Mouse (Mus musculus) intestine, postnatal 0 days (tissue): Measurements from ENCODE around the gene Fkbp6. TPM values are rescaled to one million over a fixed set of nuclear protein-coding genes. Genes with fewer than 3 reads are reported as not detected.
A peak's percentile ranks its signal among the peaks of the same experiment; 100 is the strongest.

Experiments
- ATAC-seq: fragments of 200-750 bp; cut with Nextera tagmentation; 2 replicates; pipeline ENCODE4 v1.8.0; 2017; ENCODE audit warnings: mild to moderate bottlenecking, moderate TSS enrichment, moderate library complexity
- H3K27ac ChIP-seq: fragments of 300-500 bp; sonication (generic); 2 replicates; pipeline ENCODE4 v1.5.1; 2014; ENCODE audit warnings: mild to moderate bottlenecking, low read depth, low read length, moderate library complexity
- H3K27me3 ChIP-seq: fragments of 300-500 bp; sonication (generic); replicated peaks from 2 replicates; pipeline ENCODE4 v1.6.1; 2014; ENCODE audit warnings: low read length, mixed read lengths; ENCODE audit not compliant: control insufficient read depth, insufficient read depth
- H3K36me3 ChIP-seq: fragments of 300-500 bp; sonication (generic); 2 replicates; pipeline ENCODE4 v1.6.1; 2014; ENCODE audit warnings: mild to moderate bottlenecking, moderate library complexity; ENCODE audit not compliant: control insufficient read depth, insufficient read depth
- H3K4me1 ChIP-seq: fragments of 300-500 bp; sonication (generic); replicated peaks from 2 replicates; pipeline ENCODE4 v1.6.1; 2014; ENCODE audit warnings: antibody characterized with exemption, low read length, mixed read lengths; ENCODE audit not compliant: control insufficient read depth, insufficient read depth
- H3K4me2 ChIP-seq: fragments of 300-500 bp; sonication (generic); replicated peaks from 2 replicates; pipeline ENCODE4 v1.6.1; 2014; ENCODE audit warnings: low read depth, mild to moderate bottlenecking, moderate library complexity
- H3K4me3 ChIP-seq: fragments of 300-500 bp; sonication (generic); 2 replicates; pipeline ENCODE4 v1.5.1; 2014; ENCODE audit warnings: low read depth, low read length
- H3K9ac ChIP-seq: fragments of 300-500 bp; sonication (generic); 2 replicates; pipeline ENCODE4 v1.6.1; 2014; ENCODE audit warnings: mild to moderate bottlenecking, low read depth, low read length
- H3K9me3 ChIP-seq: fragments of 300-500 bp; sonication (generic); 2 replicates; pipeline ENCODE4 v1.6.1; 2016; ENCODE audit warnings: mixed run types; ENCODE audit not compliant: control insufficient read depth
- CTCF ChIP-seq: sonication (generic); IDR thresholded peaks from 2 replicates; pipeline ENCODE4 v1.5.1; 2016; ENCODE audit warnings: low read depth, mild to moderate bottlenecking, control low read depth, antibody characterized with exemption, moderate library complexity
- WGBS: fragments of 180-500 bp; shearing (Covaris S2); extraction: QIAGEN DNeasy Blood & Tissue Kit; methylation state at CpG from one replicate; pipeline ENCODE4 v1.1.7; 2014; 5-methylcytosine and 5-hydroxymethylcytosine counted together
- polyA plus RNA-seq: library from polyadenylated mRNA; unstranded; fragments of >200 nt; fragmentation: Nextera tagmentation; extraction: Ambion mirVana; gene quantifications from 2 replicates; pipeline ENCODE4 v1.2.1, GENCODE M21; 2015

Gene Fkbp6
- polyA plus RNA-seq, 1 experiment from 2014 or later, result 0.12 TPM

DNA sequence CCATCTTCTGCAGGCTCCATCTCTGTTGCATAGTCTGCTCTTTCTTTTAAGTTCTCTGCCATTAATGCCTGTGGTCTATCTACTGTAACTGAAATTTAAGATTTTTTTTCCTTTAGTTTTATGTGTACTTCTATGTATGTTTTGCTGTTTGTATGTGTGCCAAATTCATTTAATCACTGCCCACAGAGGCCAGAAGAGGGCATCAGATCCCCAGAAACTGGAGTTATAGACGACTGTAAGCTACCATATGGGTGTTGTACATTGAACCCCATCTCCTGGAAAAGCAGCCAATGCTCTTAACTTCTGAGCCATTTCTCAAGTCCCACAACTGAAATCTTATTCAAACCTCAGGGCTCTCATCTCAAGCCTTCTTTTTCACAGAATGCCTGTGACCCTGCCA is 3.4 kb downstream of the Fkbp6 start:
- no peaks in the 10 kb centered on the region for H3K27me3 ChIP-seq
- H3K9ac ChIP-seq, result no peak overlapping the region
- no peaks in the 10 kb centered on the region for H3K36me3 ChIP-seq
- ATAC-seq, result no peak
- 12% methylated on average over 1 of the region's 1 CpGs for WGBS
- no peak overlapping the region for H3K27ac ChIP-seq
- no peaks in the 10 kb centered on the region for H3K9me3 ChIP-seq
- no peak overlapping the region for H3K4me2 ChIP-seq
- no peak overlapping the region for H3K4me3 ChIP-seq
- no peaks in the 10 kb centered on the region for H3K4me1 ChIP-seq
- TF ChIP-seq CTCF, result peak; percentile 58

DNA sequence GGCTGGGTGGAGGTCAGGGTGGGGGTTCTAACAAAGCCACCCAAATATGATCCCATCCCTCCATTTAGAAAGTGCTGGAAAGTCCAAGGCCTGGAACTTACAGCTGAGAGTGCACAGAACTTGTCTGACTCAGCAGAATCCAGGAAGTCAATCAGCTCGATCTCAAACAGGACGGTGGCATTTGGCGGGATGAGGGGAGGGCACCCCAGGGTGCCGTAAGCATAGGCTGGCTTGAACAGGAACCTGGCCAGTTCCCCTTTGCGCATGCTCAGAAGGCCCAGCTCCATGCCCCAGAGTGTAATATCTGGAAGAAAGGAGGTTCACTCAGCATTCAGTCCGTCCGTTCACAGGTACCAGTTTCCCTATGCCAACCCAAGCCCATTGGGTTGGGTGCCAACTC is 3.9 kb downstream of the Fkbp6 start:
- Histone ChIP-seq H3K27ac (no peak overlapping the region), H3K36me3 (no peaks in the 10 kb centered on the region), H3K4me3 (no peak overlapping the region), H3K4me1 (no peaks in the 10 kb centered on the region), H3K4me2 (no peak overlapping the region), H3K27me3 (no peaks in the 10 kb centered on the region), H3K9me3 (no peaks in the 10 kb centered on the region), H3K9ac (no peak overlapping the region)
- WGBS, result 78% methylated on average over 7 of the region's 7 CpGs
- no peak for TF ChIP-seq CTCF
- no peak for ATAC-seq

DNA sequence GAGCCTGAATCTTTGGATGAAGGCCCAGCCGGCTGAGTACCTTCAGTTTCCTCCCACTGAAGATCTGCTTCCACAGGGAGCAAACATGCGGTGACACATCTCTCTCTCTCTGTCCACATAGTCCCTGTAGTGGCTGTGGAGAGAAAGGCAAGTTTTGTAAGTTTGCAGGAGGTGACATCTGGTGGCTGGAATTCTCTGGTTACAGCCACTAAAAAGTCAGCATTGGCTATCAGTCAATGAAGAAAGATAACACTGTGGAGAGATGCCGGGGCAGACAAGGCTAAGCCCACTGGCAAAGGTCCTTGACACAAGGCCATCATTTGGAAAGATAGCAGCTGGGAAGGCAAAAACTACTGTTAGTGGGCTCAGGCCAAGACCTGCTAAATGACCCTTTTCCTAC is 12.3 kb downstream of the Fkbp6 start:
- TF ChIP-seq CTCF, result peak; percentile 63
- Histone ChIP-seq H3K4me1 (no peaks in the 10 kb centered on the region), H3K9me3 (no peaks in the 10 kb centered on the region), H3K9ac (no peak overlapping the region), H3K27me3 (no peaks in the 10 kb centered on the region), H3K4me2 (no peak overlapping the region), H3K36me3 (no peaks in the 10 kb centered on the region), H3K4me3 (no peak overlapping the region), H3K27ac (no peak overlapping the region)
- 19% methylated on average over 3 of the region's 3 CpGs for WGBS
- no peak for ATAC-seq

DNA sequence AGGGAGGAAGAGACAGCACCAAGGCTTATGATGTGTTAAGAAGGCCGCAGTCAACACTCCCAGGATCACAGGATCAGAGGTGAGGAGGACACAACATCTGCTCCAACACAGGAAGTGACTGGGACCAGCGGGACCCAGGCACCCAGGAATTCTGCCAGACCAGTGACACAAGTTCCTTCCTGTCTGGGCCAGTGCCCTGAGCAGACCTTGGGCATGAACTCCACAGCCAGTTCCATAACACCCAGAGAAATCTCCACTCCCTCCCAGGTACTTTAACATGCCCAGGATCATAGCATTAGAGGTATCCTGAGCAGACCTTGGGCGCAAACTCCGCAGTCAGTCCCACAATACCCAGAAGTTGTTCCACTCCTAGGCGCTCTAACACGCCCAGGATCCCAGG is 18.7 kb downstream of the Fkbp6 start:
- Histone ChIP-seq H3K9ac (no peak overlapping the region), H3K4me3 (no peak overlapping the region), H3K9me3 (no peaks in the 10 kb centered on the region), H3K27ac (no peak overlapping the region), H3K36me3 (no peaks in the 10 kb centered on the region), H3K27me3 (no peaks in the 10 kb centered on the region), H3K4me1 (no peaks in the 10 kb centered on the region), H3K4me2 (no peak overlapping the region)
- 81% methylated on average over 6 of the region's 6 CpGs for WGBS
- no peak for TF ChIP-seq CTCF
- no peak for ATAC-seq

DNA sequence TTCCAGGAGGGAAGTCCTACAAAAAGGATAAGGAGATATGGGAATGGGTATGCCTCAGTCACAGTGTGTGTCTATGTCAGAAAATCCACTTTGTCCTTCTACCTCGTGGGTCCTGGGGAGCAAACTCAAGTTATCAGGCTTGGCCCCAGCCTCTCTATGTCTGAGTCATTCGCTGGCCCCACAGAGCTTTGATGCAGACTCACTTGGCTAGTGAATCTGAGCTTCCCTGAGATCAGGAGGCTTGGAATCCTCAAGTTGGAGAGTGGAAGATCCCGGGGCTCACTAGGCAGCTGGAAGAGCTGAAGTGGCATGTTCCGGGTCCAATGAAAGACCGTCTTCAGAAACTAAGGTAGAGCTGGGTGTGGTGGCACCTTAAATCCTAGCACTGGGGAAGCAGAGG is 19.6 kb downstream of the Fkbp6 start:
- whole genome bisulfite sequencing, result 84% methylated on average over 5 of the region's 5 CpGs
- H3K4me2 ChIP-seq, result no peak overlapping the region
- H3K9ac ChIP-seq, result no peak overlapping the region
- H3K4me3 ChIP-seq, result no peak overlapping the region
- no peaks in the 10 kb centered on the region for H3K4me1 ChIP-seq
- H3K27me3 ChIP-seq, result no peaks in the 10 kb centered on the region
- no peaks in the 10 kb centered on the region for H3K36me3 ChIP-seq
- H3K27ac ChIP-seq, result no peak overlapping the region
- ATAC-seq, result no peak
- no peak for TF ChIP-seq CTCF
- H3K9me3 ChIP-seq, result no peaks in the 10 kb centered on the region

DNA sequence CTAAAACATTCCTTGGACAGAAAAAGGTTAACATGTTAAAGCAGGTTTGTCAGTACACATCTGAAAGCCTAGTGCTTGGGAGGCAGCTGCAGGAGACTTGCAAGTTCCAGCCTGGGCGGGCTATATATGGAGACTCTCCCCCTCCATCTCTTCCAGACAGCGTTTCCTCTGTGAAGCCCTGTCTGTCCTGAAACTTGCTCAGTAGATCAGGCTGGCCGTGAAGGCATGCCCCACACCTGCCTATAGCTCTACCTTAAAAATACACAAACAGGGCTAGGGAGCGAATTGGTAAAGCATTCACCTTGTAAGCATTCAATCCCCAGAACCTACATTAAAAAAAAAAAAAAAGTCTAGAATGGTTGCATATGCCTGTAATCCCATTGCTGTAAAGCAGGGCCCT is 20.4 kb downstream of the Fkbp6 start:
- WGBS, result 81% methylated on average over 4 of the region's 4 CpGs
- Histone ChIP-seq H3K27me3 (no peaks in the 10 kb centered on the region), H3K4me3 (no peak overlapping the region), H3K36me3 (no peaks in the 10 kb centered on the region), H3K9ac (no peak overlapping the region), H3K27ac (no peak overlapping the region), H3K4me2 (no peak overlapping the region), H3K4me1 (no peaks in the 10 kb centered on the region), H3K9me3 (no peaks in the 10 kb centered on the region)
- no peak for ATAC-seq
- no peak for TF ChIP-seq CTCF

DNA sequence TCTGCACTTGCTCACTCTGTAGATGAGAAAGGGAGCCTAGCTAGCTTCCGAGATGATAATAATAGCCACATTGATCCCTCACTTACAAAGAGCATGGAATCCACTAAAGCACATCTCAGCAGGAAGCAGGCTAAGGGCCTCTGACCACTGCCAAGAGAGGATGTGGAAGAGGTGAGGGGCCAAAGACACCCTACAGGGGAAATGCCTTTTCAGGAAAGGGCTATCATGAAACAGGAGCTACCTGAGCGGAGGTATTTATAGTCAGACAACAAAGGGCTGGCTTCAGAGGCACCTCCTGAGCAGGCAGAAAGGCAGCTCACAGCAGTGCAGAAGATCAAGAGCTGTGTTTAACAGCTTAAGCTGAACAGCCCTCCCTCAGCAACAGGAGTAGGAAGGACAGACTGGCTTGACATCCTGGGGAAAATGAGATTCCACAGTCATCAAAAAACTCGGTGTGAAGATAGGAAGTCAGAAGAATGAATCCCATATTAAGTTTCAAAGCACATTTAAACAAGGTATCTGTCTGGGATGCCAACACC is 23.7 kb downstream of the Fkbp6 start:
- no peak overlapping the region for H3K9ac ChIP-seq
- no peak overlapping the region for H3K4me3 ChIP-seq
- H3K27me3 ChIP-seq, result no peaks in the 10 kb centered on the region
- H3K4me1 ChIP-seq, result no peaks in the 10 kb centered on the region
- no peak overlapping the region for H3K27ac ChIP-seq
- WGBS, result 42% methylated on average over 3 of the region's 3 CpGs
- TF ChIP-seq CTCF, result no peak
- no peak overlapping the region for H3K4me2 ChIP-seq
- H3K9me3 ChIP-seq, result no peaks in the 10 kb centered on the region
- ATAC-seq, result no peak
- no peaks in the 10 kb centered on the region for H3K36me3 ChIP-seq
